Mouse (Mus musculus) lung, postnatal 0 days (tissue): ENCODE data around the gene Gnai2.

Source experiments
- CTCF ChIP-seq: IDR thresholded peaks from 2 replicates; pipeline ENCODE4 v1.5.1; 2016; ENCODE audit warnings: antibody characterized with exemption, mild to moderate bottlenecking
- EP300 ChIP-seq: IDR thresholded peaks from 2 replicates; pipeline ENCODE4 v1.6.1; 2016; ENCODE audit warnings: antibody characterized with exemption, mild to moderate bottlenecking, control low read depth

DNA sequence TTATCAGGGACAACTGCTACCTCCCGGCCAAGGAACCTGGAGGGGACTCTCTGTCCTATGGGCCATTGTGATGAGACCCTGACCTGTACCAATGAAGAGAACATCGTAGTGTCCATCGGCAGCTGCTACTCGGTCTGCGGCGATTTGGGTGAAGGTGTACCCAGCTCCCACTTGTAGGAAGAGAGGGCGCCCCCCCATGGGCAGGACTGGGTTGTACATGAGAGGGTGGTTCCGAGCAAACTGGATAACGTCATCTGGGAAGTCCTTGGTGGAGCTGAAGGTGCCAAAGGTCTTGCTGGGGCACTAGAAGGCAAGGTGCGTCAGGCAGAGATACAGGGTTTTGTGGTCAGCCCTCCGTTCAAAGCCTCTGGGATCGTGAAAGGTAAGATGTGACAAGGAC is 34.4 kb downstream of the Gnai2 start:
- TF ChIP-seq EP300 (no peak), CTCF (peak; percentile 49)
